15 mouse cellular contexts compared by ENCODE assay signal in the genomic region with DNA sequence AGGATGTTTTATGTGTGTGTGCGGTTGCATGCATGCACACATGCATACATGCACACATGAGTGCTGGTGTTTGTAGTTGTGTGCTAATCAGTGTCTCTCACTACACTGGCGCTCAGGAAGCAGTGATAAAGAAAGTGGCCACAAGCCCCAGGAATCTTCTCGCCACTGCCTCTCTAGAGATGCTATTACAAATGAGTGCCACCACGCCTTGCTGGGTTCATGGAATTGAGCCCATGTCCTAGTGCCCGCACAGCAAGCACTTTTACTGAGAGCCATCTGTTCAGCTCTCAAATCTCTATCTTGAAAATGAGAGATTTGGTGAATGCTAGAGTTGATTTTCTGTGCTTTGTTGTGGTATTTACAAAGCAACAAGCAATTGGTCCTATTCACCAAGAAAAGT.
"Had no signal": no experiment of that assay in that cellular context is flagged by ENCODE, and none has a peak within 500 bp of the region (broad histone marks: within the 10 kb centered on the region; RNA-seq: fewer than 3 reads in every experiment).

No protein-coding gene starts in this region.

- H3K27ac ChIP-seq: kidney, embryonic 15.5 days; limb, embryonic 12.5 days; liver, embryonic 13.5 days; lung, embryonic 15.5 days; macrophage; midbrain, embryonic 13.5 days had no signal

- H3K4me3 ChIP-seq: kidney, embryonic 15.5 days; limb, embryonic 12.5 days; liver, embryonic 13.5 days; lung, embryonic 15.5 days; megakaryocyte, embryonic 14.5 days; midbrain, embryonic 13.5 days had no signal

- H3K4me1 ChIP-seq: limb, embryonic 12.5 days; liver, embryonic 13.5 days; lung, embryonic 15.5 days; megakaryocyte, embryonic 14.5 days; midbrain, embryonic 13.5 days had no signal

- H3K27me3 ChIP-seq: kidney, embryonic 15.5 days; limb, embryonic 12.5 days; liver, embryonic 13.5 days; lung, embryonic 15.5 days; midbrain, embryonic 13.5 days had no signal

- DNase-seq: kidney, postnatal 14 days; liver; liver, embryonic 13.5 days; liver, postnatal 0 days; lung, postnatal 14 days; right cerebral cortex, postnatal 4 days; spleen, adult 18-20 months; thymus, adult 18-20 months; thymus, postnatal 14 days had no signal
